Mouse (Mus musculus) ES-Bruce4 (cell line): Measurements from ENCODE around the gene Fer.

Experiments
- CTCF ChIP-seq: IDR thresholded peaks from one replicate; pipeline ENCODE4 v1.8.1; 2011; ENCODE audit warnings: low read depth, low read length
- POLR2A ChIP-seq: IDR thresholded peaks from one replicate; pipeline ENCODE4 v1.8.1; 2011; ENCODE audit warnings: low read length; ENCODE audit not compliant: insufficient read depth

DNA sequence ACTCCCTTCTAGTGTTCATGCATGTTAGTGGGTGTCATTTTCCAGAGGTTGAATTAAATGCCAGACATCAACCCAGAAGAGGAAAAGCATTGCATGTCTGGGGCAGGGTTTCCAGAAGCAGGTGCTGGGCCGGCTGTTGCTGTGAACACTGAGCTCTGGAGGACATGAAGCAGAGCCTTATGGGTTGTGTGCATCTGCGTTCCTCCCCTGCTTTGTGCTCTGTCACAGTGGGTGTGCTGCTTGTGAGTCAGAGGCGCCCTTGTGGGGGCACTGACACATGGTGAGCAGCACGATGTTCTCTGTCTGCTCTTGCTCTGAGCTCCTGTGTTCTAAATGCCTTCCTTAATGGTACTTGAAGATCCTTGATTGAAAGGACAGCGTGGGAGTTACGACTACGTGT lies 182.5 kb downstream of the Fer start:
- TF ChIP-seq CTCF (no peak), POLR2A (no peak)
